8 mouse cellular contexts compared by ENCODE assay signal in the genomic region with DNA sequence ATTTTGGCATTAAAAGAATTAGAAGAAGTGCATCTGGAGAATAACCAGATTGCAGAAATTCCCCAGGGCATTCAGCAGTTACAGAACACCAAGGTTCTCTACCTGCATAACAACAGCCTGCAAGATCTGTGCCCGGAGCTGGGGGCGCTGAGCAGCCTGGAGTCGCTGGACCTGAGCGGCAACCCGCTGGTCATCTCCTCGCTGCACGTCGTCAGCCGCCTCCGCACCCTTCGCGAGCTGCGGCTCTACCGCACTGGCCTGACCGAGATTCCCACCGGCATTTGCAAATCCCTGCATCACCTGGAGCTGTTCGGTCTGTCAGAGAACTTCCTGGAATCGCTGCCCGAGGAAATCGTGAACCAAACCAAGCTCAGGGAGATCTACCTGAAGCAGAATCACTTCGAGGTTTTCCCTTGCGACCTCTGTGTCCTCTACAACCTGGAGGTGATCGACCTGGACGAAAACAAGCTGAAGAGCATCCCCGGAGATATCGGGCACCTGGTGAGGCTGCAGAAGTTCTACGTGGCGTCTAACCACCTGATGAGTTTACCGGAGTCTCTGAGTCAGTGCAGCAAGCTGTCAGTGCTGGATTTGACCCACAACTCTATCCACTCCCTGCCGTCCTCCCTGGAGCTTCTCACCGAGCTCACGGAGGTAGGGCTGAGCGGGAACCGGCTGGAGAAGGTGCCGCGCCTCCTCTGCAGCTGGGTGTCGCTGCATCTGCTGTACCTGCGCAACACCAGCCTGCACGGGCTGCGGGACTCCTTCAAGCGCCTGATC. TPM values are rescaled to one million over a fixed set of nuclear protein-coding genes. Genes with fewer than 3 reads are reported as not detected.
DNase-seq lines count a peak whose midpoint lies in the region; ATAC-seq and TF ChIP-seq lines count a peak whose summit lies in the region.

No protein-coding gene starts in this region.

- H3K36me3 ChIP-seq in forebrain, embryonic 11.5 days (ENCODE audit: control insufficient read depth, insufficient read depth, low read length) = no peaks in the 10 kb centered on the region
- no peaks in the 10 kb centered on the region for H3K36me3 ChIP-seq in kidney, adult 2 months (ENCODE audit: control insufficient read depth, insufficient read depth, low read length)
- H3K36me3 ChIP-seq in lung, embryonic 15.5 days = no peaks in the 10 kb centered on the region

- H3K4me3 ChIP-seq in forebrain, embryonic 11.5 days (ENCODE audit: low read depth, low read length) = peak overlapping the region; percentile 36
- H3K4me3 ChIP-seq in kidney, adult 2 months (ENCODE audit: insufficient read depth, low read depth, low read length) = peak overlapping the region; percentile 39
- H3K4me3 ChIP-seq in lung, embryonic 15.5 days = peak overlapping the region; percentile 33

- peak; percentile 4 to 8 for DNase-seq in left cerebral cortex, adult 18-20 months (ENCODE audit: low spot score in 2 of 2)
- DNase-seq in left cerebral cortex, adult 9 months (ENCODE audit: low spot score in 2 of 2) = no peak
- peak; percentile 61 for DNase-seq in forebrain, embryonic 11.5 days (ENCODE audit: low spot score)
- peak; percentile 61 for DNase-seq in kidney, adult 2 months
- peak; percentile 44 for DNase-seq in retina, postnatal 1 day
- DNase-seq in layer of hippocampus, postnatal 36 days = no peak

- peak; percentile 19 for ATAC-seq in activated CD4-positive, CD25-positive, alpha-beta regulatory T cell, adult 4 months
- no peak; the same call in 1 of the 2 replicates for ATAC-seq in forebrain, embryonic 11.5 days (replicated peaks; ENCODE audit: low FRiP score)
- peak; percentile 48; the same call in 1 of the 2 replicates for ATAC-seq in lung, embryonic 15.5 days (ENCODE audit: borderline replicate concordance, extremely low read depth, low FRiP score, low TSS enrichment)

- peaks cover 20% of the 10 kb centered on the region for H3K27me3 ChIP-seq in forebrain, embryonic 11.5 days (ENCODE audit: control insufficient read depth, insufficient read depth, low read length)
- H3K27me3 ChIP-seq in kidney, adult 2 months (replicated peaks; ENCODE audit: control insufficient read depth, insufficient read depth, low read length) = no peaks in the 10 kb centered on the region
- H3K27me3 ChIP-seq in lung, embryonic 15.5 days = peaks cover 28% of the 10 kb centered on the region

- H3K4me2 ChIP-seq in forebrain, embryonic 11.5 days (ENCODE audit: low read depth, low read length, severe bottlenecking) = peak overlapping the region; percentile 70
- peak overlapping the region; percentile 54 for H3K4me2 ChIP-seq in lung, embryonic 15.5 days

- H3K9me3 ChIP-seq in forebrain, embryonic 11.5 days (ENCODE audit: control insufficient read depth, low read length) = no peaks in the 10 kb centered on the region
- no peaks in the 10 kb centered on the region for H3K9me3 ChIP-seq in lung, embryonic 15.5 days

- peaks cover 15% of the 10 kb centered on the region; the same call in 1 of the 2 replicates for H3K4me1 ChIP-seq in forebrain, embryonic 11.5 days (replicated peaks; ENCODE audit: control insufficient read depth, insufficient read depth, low read length)
- H3K4me1 ChIP-seq in kidney, adult 2 months (ENCODE audit: control insufficient read depth, insufficient read depth, low read length) = no peaks in the 10 kb centered on the region
- peaks cover 18% of the 10 kb centered on the region for H3K4me1 ChIP-seq in lung, embryonic 15.5 days

- H3K27ac ChIP-seq in forebrain, embryonic 11.5 days (ENCODE audit: low read depth, low read length) = no peak overlapping the region
- H3K27ac ChIP-seq in kidney, adult 2 months (ENCODE audit: insufficient read depth, low read depth, low read length) = no peak overlapping the region
- no peak overlapping the region for H3K27ac ChIP-seq in lung, embryonic 15.5 days

- WGBS in forebrain, embryonic 11.5 days = under 1% methylated on average over 41 of the region's 41 CpGs
- WGBS in kidney, adult 2 months = under 1% methylated on average over 41 of the region's 41 CpGs
- under 1% methylated on average over 41 of the region's 41 CpGs for WGBS in lung, embryonic 15.5 days

- no peak; the same call in 1 of the 2 replicates for TF ChIP-seq CTCF in kidney, adult 2 months (conservative IDR thresholded peaks at IDR 0.05; ENCODE audit: insufficient read depth, insufficient read length, low read depth, low read length)

- no peak for TF ChIP-seq POLR2A in kidney, adult 2 months (IDR thresholded peaks at IDR 0.05; ENCODE audit: low read depth, low read length)

- H3K9ac ChIP-seq in forebrain, embryonic 11.5 days (ENCODE audit: low read length) = peak overlapping the region; percentile 37; the same call in 1 of the 2 replicates
- H3K9ac ChIP-seq in lung, embryonic 15.5 days = peak overlapping the region; percentile 1; the same call in 1 of the 2 replicates

RNA-seq across cellular contexts. Expression of a gene that starts 2.6 kb away (rescaled TPM):
- total RNA-seq in left cerebral cortex, adult 18-20 months (2021) = not detected
- under 1 TPM in 1 of 2 experiments, not detected in 1; 0.24 TPM for polyA plus RNA-seq in activated CD4-positive, CD25-positive, alpha-beta regulatory T cell, adult 4 months (2017; shearing (Covaris generic))
- 1.2 and 2.1 TPM in 2 replicates for polyA plus RNA-seq in forebrain, embryonic 11.5 days (2014; fragmentation: Nextera tagmentation; extraction: Ambion mirVana)
- polyA plus RNA-seq in kidney, adult 2 months (2012; rRNA removed) = 0.05 and 0.13 TPM in 2 replicates
- 2.9 and 3.1 TPM in 2 replicates for polyA plus RNA-seq in lung, embryonic 15.5 days (2015; fragmentation: Nextera tagmentation; extraction: Ambion mirVana)
- not detected for total RNA-seq in layer of hippocampus, postnatal 36 days (2021)

RNA-seq across cellular contexts. Expression of a gene that starts 5.9 kb away (rescaled TPM):
- total RNA-seq in left cerebral cortex, adult 18-20 months (2021) = not detected
- polyA plus RNA-seq in activated CD4-positive, CD25-positive, alpha-beta regulatory T cell, adult 4 months (2017; shearing (Covaris generic)) = not detected
- polyA plus RNA-seq in forebrain, embryonic 11.5 days (2014; fragmentation: Nextera tagmentation; extraction: Ambion mirVana) = not detected in 2 replicates
- polyA plus RNA-seq in kidney, adult 2 months (2012; rRNA removed) = 0.16 and 0.20 TPM in 2 replicates
- not detected in 2 replicates for polyA plus RNA-seq in lung, embryonic 15.5 days (2015; fragmentation: Nextera tagmentation; extraction: Ambion mirVana)
- total RNA-seq in layer of hippocampus, postnatal 36 days (2021) = not detected

RNA-seq across cellular contexts. Expression of a gene that starts 48.4 kb away (rescaled TPM):
- total RNA-seq in left cerebral cortex, adult 18-20 months (2021) = 10 to 100 TPM; 19.0 to 21.3 TPM
- polyA plus RNA-seq in activated CD4-positive, CD25-positive, alpha-beta regulatory T cell, adult 4 months (2017; shearing (Covaris generic)) = 10 to 100 TPM; 26.4 to 28.0 TPM
- 33.4 and 36.4 TPM in 2 replicates for polyA plus RNA-seq in forebrain, embryonic 11.5 days (2014; fragmentation: Nextera tagmentation; extraction: Ambion mirVana)
- polyA plus RNA-seq in kidney, adult 2 months (2012; rRNA removed) = 9.9 and 11.2 TPM in 2 replicates
- polyA plus RNA-seq in lung, embryonic 15.5 days (2015; fragmentation: Nextera tagmentation; extraction: Ambion mirVana) = 28.1 and 31.7 TPM in 2 replicates
- total RNA-seq in layer of hippocampus, postnatal 36 days (2021) = 10 to 100 TPM; 18.7 to 19.0 TPM

RNA-seq across cellular contexts. Expression of a gene that starts 49.4 kb away (rescaled TPM):
- total RNA-seq in left cerebral cortex, adult 18-20 months (2021) = not detected
- polyA plus RNA-seq in activated CD4-positive, CD25-positive, alpha-beta regulatory T cell, adult 4 months (2017; shearing (Covaris generic)) = not detected
- not detected in 2 replicates for polyA plus RNA-seq in forebrain, embryonic 11.5 days (2014; fragmentation: Nextera tagmentation; extraction: Ambion mirVana)
- 8.6 and 8.8 TPM in 2 replicates for polyA plus RNA-seq in kidney, adult 2 months (2012; rRNA removed)
- 0.09 and 0.18 TPM in 2 replicates for polyA plus RNA-seq in lung, embryonic 15.5 days (2015; fragmentation: Nextera tagmentation; extraction: Ambion mirVana)
- not detected for total RNA-seq in layer of hippocampus, postnatal 36 days (2021)

RNA-seq across cellular contexts. Expression of a gene that starts 50.5 kb away (rescaled TPM):
- 1 to 10 TPM; 1.1 to 1.2 TPM for total RNA-seq in left cerebral cortex, adult 18-20 months (2021)
- under 1 TPM in 1 of 2 experiments, not detected in 1; 0.24 TPM for polyA plus RNA-seq in activated CD4-positive, CD25-positive, alpha-beta regulatory T cell, adult 4 months (2017; shearing (Covaris generic))
- 0.17 TPM in 1 of 2 replicates, not detected in the other for polyA plus RNA-seq in forebrain, embryonic 11.5 days (2014; fragmentation: Nextera tagmentation; extraction: Ambion mirVana)
- 0.07 and 0.16 TPM in 2 replicates for polyA plus RNA-seq in kidney, adult 2 months (2012; rRNA removed)
- polyA plus RNA-seq in lung, embryonic 15.5 days (2015; fragmentation: Nextera tagmentation; extraction: Ambion mirVana) = not detected in 2 replicates
- total RNA-seq in layer of hippocampus, postnatal 36 days (2021) = under 1 TPM; 0.67 to 0.88 TPM

Comparison
In these comparisons a context has a peak if more than half of its experiments do, and no peak if none do; other contexts are left out.
1. DNase-seq: peak in left cerebral cortex, adult 18-20 months (2 of 2), forebrain, embryonic 11.5 days (single experiment), kidney, adult 2 months (single experiment) and retina, postnatal 1 day (single experiment); none in left cerebral cortex, adult 9 months (0 of 2) and layer of hippocampus, postnatal 36 days (0 of 2).
2. Peak in every context shown above with its lines, with median percentiles within 50 percentile points of each other: H3K4me3 ChIP-seq.